Mouse (Mus musculus) forebrain, embryonic 10.5 days (tissue): ENCODE measurements around the gene Spag6. TPM values are rescaled to one million over a fixed set of nuclear protein-coding genes. Genes with fewer than 3 reads are reported as not detected.
A peak's percentile ranks its signal among the peaks of the same experiment; 100 is the strongest.

Experiments
- DNase-seq: peaks from one replicate; pipeline ENCODE4 v3.0.0-alpha.2; 2017; ENCODE audit warnings: low spot score; ENCODE audit errors: extremely low spot score
- H3K27ac ChIP-seq: fragments of 300-500 bp; sonication (generic); 2 replicates; pipeline ENCODE4 v1.5.1; 2016; ENCODE audit warnings: mild to moderate bottlenecking
- H3K27me3 ChIP-seq: fragments of 300-500 bp; sonication (generic); 2 replicates; pipeline ENCODE4 v1.6.1; 2016; ENCODE audit warnings: mild to moderate bottlenecking; ENCODE audit not compliant: poor library complexity, severe bottlenecking
- H3K36me3 ChIP-seq: fragments of 300-500 bp; sonication (generic); replicated peaks from 2 replicates; pipeline ENCODE4 v1.6.1; 2016; ENCODE audit warnings: mild to moderate bottlenecking, moderate library complexity
- H3K4me1 ChIP-seq: fragments of 300-500 bp; sonication (generic); 2 replicates; pipeline ENCODE4 v1.6.1; 2016
- H3K4me3 ChIP-seq: fragments of 300-500 bp; sonication (generic); 2 replicates; pipeline ENCODE4 v1.5.1; 2016; ENCODE audit warnings: mild to moderate bottlenecking, moderate library complexity
- H3K9me3 ChIP-seq: fragments of 300-500 bp; sonication (generic); 2 replicates; pipeline ENCODE4 v1.6.1; 2016; ENCODE audit warnings: mild to moderate bottlenecking, moderate library complexity
- WGBS: fragments of 180-500 bp; shearing (Covaris S2); methylation state at CpG from one replicate; pipeline ENCODE4 v1.1.7; 2016; 5-methylcytosine and 5-hydroxymethylcytosine counted together
- polyA plus RNA-seq: library from polyadenylated mRNA; unstranded; fragments of >200 nt; fragmentation: Nextera tagmentation; extraction: Ambion mirVana; gene quantifications from 2 replicates; pipeline ENCODE4 v1.2.1, GENCODE M21; 2016

The Spag6 gene
- polyA plus RNA-seq, 1 experiment from 2014 or later = not detected

- Histone ChIP-seq H3K4me3 (peak overlapping the region; percentile 59), H3K9me3 (no peaks in the 10 kb centered on the region), H3K4me1 (peaks cover 41% of the 10 kb centered on the region), H3K27me3 (peaks cover 96% of the 10 kb centered on the region), H3K36me3 (no peaks in the 10 kb centered on the region), H3K27ac (peak overlapping the region; percentile 86; the same call in 1 of the 2 replicates)
- no peak for DNase-seq
- WGBS = under 1% methylated on average over 9 of the region's 9 CpGs
Measured at GRCm38 (mm10) chr2:18690756-18691155, 3.1 kb upstream of the Spag6 start.

- Histone ChIP-seq H3K4me1 (peaks cover 41% of the 10 kb centered on the region), H3K4me3 (no peak overlapping the region), H3K9me3 (no peaks in the 10 kb centered on the region), H3K36me3 (no peaks in the 10 kb centered on the region), H3K27me3 (peaks cover 96% of the 10 kb centered on the region), H3K27ac (no peak overlapping the region)
- no peak for DNase-seq
Measured at GRCm38 (mm10) chr2:18692031-18692430, 1.8 kb upstream of the Spag6 start.

GRCm38 (mm10) chr2:18692548-18692947 is 1.3 kb upstream of the Spag6 start:
- Histone ChIP-seq H3K9me3 (no peaks in the 10 kb centered on the region), H3K36me3 (no peaks in the 10 kb centered on the region), H3K27me3 (peaks cover 96% of the 10 kb centered on the region), H3K4me1 (peaks cover 41% of the 10 kb centered on the region), H3K27ac (no peak overlapping the region), H3K4me3 (no peak overlapping the region)
- DNase-seq = no peak
- 2% methylated on average over 1 of the region's 1 CpGs for WGBS

- Histone ChIP-seq H3K27ac (no peak overlapping the region), H3K9me3 (no peaks in the 10 kb centered on the region), H3K4me1 (peaks cover 41% of the 10 kb centered on the region), H3K36me3 (no peaks in the 10 kb centered on the region), H3K27me3 (peaks cover 96% of the 10 kb centered on the region), H3K4me3 (peak overlapping the region; percentile 67)
- DNase-seq = peak; percentile 22
- under 1% methylated on average over 5 of the region's 5 CpGs for WGBS
Measured at GRCm38 (mm10) chr2:18693491-18693870, 351 bp upstream of the Spag6 start.

GRCm38 (mm10) chr2:18694611-18694950 is 749 bp downstream of the Spag6 start:
- H3K4me3 ChIP-seq = peak overlapping the region; percentile 67
- H3K27ac ChIP-seq = peak overlapping the region; percentile 87
- WGBS = 0% methylated on average over 20 of the region's 20 CpGs
- peaks cover 96% of the 10 kb centered on the region for H3K27me3 ChIP-seq
- DNase-seq = peak; percentile 74
- H3K36me3 ChIP-seq = no peaks in the 10 kb centered on the region
- no peaks in the 10 kb centered on the region for H3K9me3 ChIP-seq
- peaks cover 38% of the 10 kb centered on the region for H3K4me1 ChIP-seq

- Histone ChIP-seq H3K4me1 (peaks cover 32% of the 10 kb centered on the region), H3K4me3 (peak overlapping the region; percentile 67), H3K36me3 (no peaks in the 10 kb centered on the region), H3K9me3 (no peaks in the 10 kb centered on the region), H3K27ac (no peak overlapping the region), H3K27me3 (peaks cover 96% of the 10 kb centered on the region)
- DNase-seq = no peak
- 3% methylated on average over 8 of the region's 8 CpGs for WGBS
Measured at GRCm38 (mm10) chr2:18695163-18695562, 1.3 kb downstream of the Spag6 start.

GRCm38 (mm10) chr2:18695629-18696150 is 1.9 kb downstream of the Spag6 start:
- H3K27ac ChIP-seq = no peak overlapping the region
- no peaks in the 10 kb centered on the region for H3K36me3 ChIP-seq
- WGBS = 5% methylated on average over 7 of the region's 7 CpGs
- peaks cover 96% of the 10 kb centered on the region for H3K27me3 ChIP-seq
- H3K9me3 ChIP-seq = no peaks in the 10 kb centered on the region
- no peak overlapping the region for H3K4me3 ChIP-seq
- peaks cover 27% of the 10 kb centered on the region for H3K4me1 ChIP-seq
- DNase-seq = peak; percentile 28

- under 1% methylated on average over 4 of the region's 4 CpGs for WGBS
- Histone ChIP-seq H3K27me3 (peaks cover 96% of the 10 kb centered on the region), H3K4me3 (no peak overlapping the region), H3K9me3 (no peaks in the 10 kb centered on the region), H3K27ac (no peak overlapping the region), H3K4me1 (peaks cover 24% of the 10 kb centered on the region), H3K36me3 (no peaks in the 10 kb centered on the region)
- peak; percentile 37 for DNase-seq
Measured at GRCm38 (mm10) chr2:18697591-18698244, 3.9 kb downstream of the Spag6 start.

GRCm38 (mm10) chr2:18698663-18699385 is 5.0 kb downstream of the Spag6 start:
- Histone ChIP-seq H3K9me3 (no peaks in the 10 kb centered on the region), H3K4me3 (peak overlapping the region; percentile 14; the same call in 1 of the 2 replicates), H3K27ac (no peak overlapping the region), H3K27me3 (peaks cover 97% of the 10 kb centered on the region), H3K36me3 (no peaks in the 10 kb centered on the region), H3K4me1 (peaks cover 24% of the 10 kb centered on the region)
- peak; percentile 56 for DNase-seq
- WGBS = under 1% methylated on average over 56 of the region's 56 CpGs

GRCm38 (mm10) chr2:18699401-18699990 is 5.7 kb downstream of the Spag6 start:
- no peak overlapping the region for H3K4me3 ChIP-seq
- peaks cover 98% of the 10 kb centered on the region for H3K27me3 ChIP-seq
- no peak for DNase-seq
- no peaks in the 10 kb centered on the region for H3K36me3 ChIP-seq
- H3K27ac ChIP-seq = no peak overlapping the region
- H3K4me1 ChIP-seq = peaks cover 18% of the 10 kb centered on the region
- WGBS = under 1% methylated on average over 11 of the region's 11 CpGs
- no peaks in the 10 kb centered on the region for H3K9me3 ChIP-seq

- no peaks in the 10 kb centered on the region for H3K4me1 ChIP-seq
- no peaks in the 10 kb centered on the region for H3K36me3 ChIP-seq
- no peak overlapping the region for H3K4me3 ChIP-seq
- no peak for DNase-seq
- H3K27me3 ChIP-seq = peaks cover 5% of the 10 kb centered on the region
- no peak overlapping the region for H3K27ac ChIP-seq
- H3K9me3 ChIP-seq = no peaks in the 10 kb centered on the region
- 79% methylated on average over 3 of the region's 3 CpGs for WGBS
Measured at GRCm38 (mm10) chr2:18710356-18710755, 16.5 kb downstream of the Spag6 start.

GRCm38 (mm10) chr2:18713071-18713470 is 19.2 kb downstream of the Spag6 start:
- Histone ChIP-seq H3K36me3 (no peaks in the 10 kb centered on the region), H3K27ac (no peak overlapping the region), H3K4me1 (no peaks in the 10 kb centered on the region), H3K9me3 (no peaks in the 10 kb centered on the region), H3K4me3 (no peak overlapping the region), H3K27me3 (no peaks in the 10 kb centered on the region; the same call in 1 of the 2 replicates)
- no peak for DNase-seq
- WGBS = 75% methylated on average over 2 of the region's 2 CpGs

GRCm38 (mm10) chr2:18714337-18714736 is 20.5 kb downstream of the Spag6 start:
- Histone ChIP-seq H3K36me3 (no peaks in the 10 kb centered on the region), H3K9me3 (no peaks in the 10 kb centered on the region), H3K4me3 (no peak overlapping the region), H3K4me1 (no peaks in the 10 kb centered on the region), H3K27me3 (no peaks in the 10 kb centered on the region; the same call in 1 of the 2 replicates), H3K27ac (no peak overlapping the region)
- no peak for DNase-seq
- WGBS = 79% methylated on average over 3 of the region's 3 CpGs
